Mouse (Mus musculus) myocyte (in vitro differentiated cells): Measurements from ENCODE around the gene Stoml1.

Experiments used
- MAX ChIP-seq: IDR thresholded peaks from one replicate; pipeline ENCODE4 v1.6.1; 2011; ENCODE audit warnings: low read depth, mild to moderate bottlenecking, control low read depth
- MYOD1 ChIP-seq, 3 experiments: IDR thresholded peaks; one replicate each; pipeline ENCODE4 v1.6.1; 2011; ENCODE audit warnings: control low read depth in 2 of 3, low read depth in 2 of 3, mild to moderate bottlenecking in 2 of 3, moderate library complexity in 1 of 3; ENCODE audit not compliant: insufficient read length in 2 of 3, control insufficient read depth in 1 of 3
- MYOG ChIP-seq, 3 experiments: IDR thresholded peaks; one replicate each; pipeline ENCODE4 v1.6.1; 2011; ENCODE audit warnings: control low read depth in 2 of 3, low read depth in 2 of 3, mild to moderate bottlenecking in 2 of 3; ENCODE audit not compliant: insufficient read length in 2 of 3, control insufficient read depth in 1 of 3, insufficient read depth in 1 of 3
- POLR2A ChIP-seq: IDR thresholded peaks from one replicate; pipeline ENCODE4 v1.6.1; 2011; ENCODE audit warnings: low read depth, mild to moderate bottlenecking, control low read depth, moderate library complexity; ENCODE audit not compliant: insufficient read length
- REST ChIP-seq: IDR thresholded peaks from one replicate; pipeline ENCODE4 v1.6.1; 2011; ENCODE audit warnings: mild to moderate bottlenecking, control low read depth, moderate library complexity; ENCODE audit not compliant: insufficient read depth, insufficient read length
- TCF12 ChIP-seq: IDR thresholded peaks from one replicate; pipeline ENCODE4 v1.6.1; 2011; ENCODE audit warnings: mild to moderate bottlenecking, control low read depth; ENCODE audit not compliant: poor library complexity, insufficient read depth, severe bottlenecking
- USF1 ChIP-seq: IDR thresholded peaks from one replicate; pipeline ENCODE4 v1.6.1; 2011; ENCODE audit warnings: low read depth, mild to moderate bottlenecking, control low read depth, moderate library complexity

- no peak for TF ChIP-seq TCF12
- no peak for TF ChIP-seq POLR2A
- no peak for TF ChIP-seq MYOD1 (IDR thresholded peaks at IDR 0.05; ENCODE audit: control insufficient read depth in 1 of 3, insufficient read length in 2 of 3, low read depth in 2 of 3)
- TF ChIP-seq MYOG (IDR thresholded peaks at IDR 0.05; ENCODE audit: control insufficient read depth in 1 of 3, insufficient read depth in 1 of 3, insufficient read length in 2 of 3, low read depth in 2 of 3) = no peak
- no peak for TF ChIP-seq MAX
- no peak for TF ChIP-seq REST
- TF ChIP-seq USF1 = no peak
Observed at GRCm38 (mm10) chr9:58289901-58290300, 36.9 kb downstream of the Stoml1 start.
